Mouse (Mus musculus) hindbrain, embryonic 10.5 days (tissue): ENCODE results near the gene Foxn3. TPM values are rescaled to one million over a fixed set of nuclear protein-coding genes. Genes with fewer than 3 reads are reported as not detected.

Source experiments
- DNase-seq: peaks from one replicate; pipeline ENCODE4 v3.0.0-alpha.2; 2017; ENCODE audit warnings: low spot score
- H3K27ac ChIP-seq: fragments of 300-500 bp; sonication (generic); 2 replicates; pipeline ENCODE4 v1.5.1; 2016; ENCODE audit warnings: mild to moderate bottlenecking, moderate library complexity
- H3K27me3 ChIP-seq: fragments of 300-500 bp; sonication (generic); 2 replicates; pipeline ENCODE4 v1.6.1; 2016; ENCODE audit warnings: mild to moderate bottlenecking; ENCODE audit not compliant: poor library complexity, insufficient read depth, severe bottlenecking
- H3K36me3 ChIP-seq: fragments of 300-500 bp; sonication (generic); 2 replicates; pipeline ENCODE4 v1.6.1; 2016; ENCODE audit warnings: mild to moderate bottlenecking, moderate library complexity
- H3K4me1 ChIP-seq: fragments of 300-500 bp; sonication (generic); replicated peaks from 2 replicates; pipeline ENCODE4 v1.6.1; 2016; ENCODE audit warnings: mild to moderate bottlenecking
- H3K4me3 ChIP-seq: fragments of 300-500 bp; sonication (generic); 2 replicates; pipeline ENCODE4 v1.5.1; 2016; ENCODE audit warnings: mild to moderate bottlenecking, moderate library complexity
- H3K9me3 ChIP-seq: fragments of 300-500 bp; sonication (generic); 2 replicates; pipeline ENCODE4 v1.6.1; 2016; ENCODE audit warnings: mild to moderate bottlenecking, moderate library complexity
- WGBS: fragments of 180-500 bp; shearing (Covaris S2); methylation state at CpG from one replicate; pipeline ENCODE4 v1.1.7; 2016; 5-methylcytosine and 5-hydroxymethylcytosine counted together
- polyA plus RNA-seq: library from polyadenylated mRNA; unstranded; fragments of >200 nt; fragmentation: Nextera tagmentation; extraction: Ambion mirVana; gene quantifications from 2 replicates; pipeline ENCODE4 v1.2.1, GENCODE M21; 2016

Foxn3 gene
- polyA plus RNA-seq, 1 experiment from 2014 or later, result 56.3 TPM

GRCm38 (mm10) chr12:99243316-99243715, 320.1 kb downstream of the Foxn3 start:
- no peaks in the 10 kb centered on the region for H3K36me3 ChIP-seq
- no peak overlapping the region for H3K27ac ChIP-seq
- DNase-seq, result no peak
- H3K9me3 ChIP-seq, result no peaks in the 10 kb centered on the region
- WGBS, result 91% methylated on average over 1 of the region's 1 CpGs
- H3K27me3 ChIP-seq, result no peaks in the 10 kb centered on the region
- H3K4me3 ChIP-seq, result no peak overlapping the region
- peaks cover 17% of the 10 kb centered on the region for H3K4me1 ChIP-seq

DNA sequence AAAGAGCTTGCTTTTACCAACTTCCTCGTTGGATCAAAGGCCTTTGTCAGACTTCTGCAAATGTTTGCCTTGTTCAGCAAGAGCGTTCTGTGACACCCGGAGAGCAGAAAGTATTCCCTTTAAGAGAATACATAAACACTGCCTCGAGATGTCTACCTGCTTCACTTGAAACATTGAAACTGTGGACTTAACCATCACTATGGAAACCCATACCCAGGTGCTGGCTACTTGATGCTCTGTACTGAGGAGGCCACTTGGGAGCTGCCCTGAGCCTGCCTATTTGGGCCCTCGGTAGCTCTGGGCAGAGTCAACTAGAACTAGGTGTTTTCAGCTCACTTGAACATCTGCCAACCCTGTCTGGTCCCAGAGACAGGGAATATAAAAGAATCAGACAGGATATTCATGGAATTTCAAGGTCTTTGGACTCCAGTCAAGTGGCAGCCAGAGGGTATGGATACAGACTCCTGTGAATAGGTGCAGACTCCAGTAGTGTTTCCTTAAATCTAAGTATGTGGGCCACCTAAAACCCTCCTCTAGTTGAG, 323.1 kb downstream of the Foxn3 start:
- WGBS, result 78% methylated on average over 5 of the region's 5 CpGs
- no peaks in the 10 kb centered on the region for H3K36me3 ChIP-seq
- no peak overlapping the region for H3K27ac ChIP-seq

DNA sequence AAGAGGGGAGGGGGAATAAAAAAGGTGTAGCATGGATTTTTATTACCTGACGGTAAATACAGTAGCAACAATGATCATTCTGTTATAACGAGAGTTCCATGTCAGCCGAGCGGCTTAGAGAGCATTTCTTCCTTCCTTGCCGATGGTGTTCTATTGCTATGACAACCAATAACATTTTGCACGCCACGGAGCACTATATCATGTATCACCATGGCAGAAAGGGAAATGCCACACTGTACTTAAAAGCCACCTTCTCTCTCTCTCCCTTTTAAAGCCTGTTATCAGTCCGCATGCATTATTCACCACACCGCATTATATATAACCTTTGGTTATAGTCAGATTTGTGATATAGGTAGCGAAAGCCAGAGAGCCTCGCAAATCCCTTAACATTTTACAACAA, 323.6 kb downstream of the Foxn3 start:
- no peak for DNase-seq
- H3K27ac ChIP-seq, result no peak overlapping the region
- no peaks in the 10 kb centered on the region for H3K36me3 ChIP-seq
- H3K27me3 ChIP-seq, result no peaks in the 10 kb centered on the region
- H3K4me1 ChIP-seq, result peaks cover 22% of the 10 kb centered on the region
- no peaks in the 10 kb centered on the region for H3K9me3 ChIP-seq
- WGBS, result 92% methylated on average over 11 of the region's 11 CpGs
- no peak overlapping the region for H3K4me3 ChIP-seq

More for the DNA sequence above, 323.1 kb downstream of the Foxn3 start:
- Histone ChIP-seq H3K4me1 (peaks cover 18% of the 10 kb centered on the region), H3K9me3 (no peaks in the 10 kb centered on the region), H3K27me3 (no peaks in the 10 kb centered on the region), H3K4me3 (no peak overlapping the region)
- no peak for DNase-seq

GRCm38 (mm10) chr12:99237497-99237896, 325.9 kb downstream of the Foxn3 start:
- H3K36me3 ChIP-seq, result no peaks in the 10 kb centered on the region
- H3K27ac ChIP-seq, result no peak overlapping the region
- H3K27me3 ChIP-seq, result no peaks in the 10 kb centered on the region
- 91% methylated on average over 9 of the region's 9 CpGs for WGBS
- DNase-seq, result no peak
- peaks cover 39% of the 10 kb centered on the region for H3K4me1 ChIP-seq
- H3K9me3 ChIP-seq, result no peaks in the 10 kb centered on the region
- no peak overlapping the region for H3K4me3 ChIP-seq

- Histone ChIP-seq H3K36me3 (no peaks in the 10 kb centered on the region), H3K4me1 (peaks cover 63% of the 10 kb centered on the region), H3K9me3 (no peaks in the 10 kb centered on the region), H3K4me3 (no peak overlapping the region), H3K27ac (no peak overlapping the region), H3K27me3 (no peaks in the 10 kb centered on the region)
- WGBS, result 80% methylated on average over 6 of the region's 6 CpGs
- DNase-seq, result no peak
Measured at GRCm38 (mm10) chr12:99234346-99234745, 329.0 kb downstream of the Foxn3 start.

GRCm38 (mm10) chr12:99233386-99233785, 330.0 kb downstream of the Foxn3 start:
- Histone ChIP-seq H3K9me3 (no peaks in the 10 kb centered on the region), H3K4me1 (peaks cover 72% of the 10 kb centered on the region), H3K27me3 (no peaks in the 10 kb centered on the region), H3K36me3 (no peaks in the 10 kb centered on the region), H3K4me3 (no peak overlapping the region), H3K27ac (peak overlapping the region; percentile 62)
- DNase-seq, result no peak
- WGBS, result 55% methylated on average over 2 of the region's 2 CpGs

- H3K9me3 ChIP-seq, result no peaks in the 10 kb centered on the region
- WGBS, result 77% methylated on average over 9 of the region's 9 CpGs
- H3K36me3 ChIP-seq, result no peaks in the 10 kb centered on the region
- H3K4me1 ChIP-seq, result peaks cover 82% of the 10 kb centered on the region
- peak overlapping the region; percentile 70 for H3K27ac ChIP-seq
- DNase-seq, result no peak
- no peaks in the 10 kb centered on the region for H3K27me3 ChIP-seq
- H3K4me3 ChIP-seq, result no peak overlapping the region
Measured at GRCm38 (mm10) chr12:99232478-99232877, 330.9 kb downstream of the Foxn3 start.

DNA sequence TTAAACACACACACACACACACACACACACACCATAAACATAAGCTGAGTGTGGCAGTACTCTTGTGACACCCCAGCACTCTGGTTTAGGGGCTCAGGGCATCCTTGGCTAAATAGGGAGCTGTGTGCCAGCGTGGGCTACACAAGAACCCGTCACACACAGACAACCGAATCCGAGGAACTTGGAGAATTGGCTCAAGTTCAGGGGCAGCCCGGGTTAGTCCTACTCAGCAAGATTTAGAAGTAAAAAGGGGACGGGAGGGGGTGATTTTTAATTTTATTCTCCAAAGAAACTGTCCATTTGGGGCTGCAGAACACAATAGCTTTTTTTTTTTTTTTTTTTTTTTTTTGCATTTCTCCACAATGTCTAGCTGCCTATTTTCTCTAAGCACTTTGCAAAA, 332.1 kb downstream of the Foxn3 start:
- Histone ChIP-seq H3K36me3 (no peaks in the 10 kb centered on the region), H3K9me3 (no peaks in the 10 kb centered on the region), H3K27ac (peak overlapping the region; percentile 80), H3K27me3 (no peaks in the 10 kb centered on the region), H3K4me3 (no peak overlapping the region), H3K4me1 (peaks cover 93% of the 10 kb centered on the region)
- DNase-seq, result no peak
- 76% methylated on average over 6 of the region's 6 CpGs for WGBS

- H3K4me1 ChIP-seq, result peaks cover 93% of the 10 kb centered on the region
Measured at GRCm38 (mm10) chr12:99230783-99231048, 332.7 kb downstream of the Foxn3 start.

GRCm38 (mm10) chr12:99229973-99230782, 333.2 kb downstream of the Foxn3 start:
- Histone ChIP-seq H3K27ac (peak overlapping the region; percentile 80), H3K9me3 (no peaks in the 10 kb centered on the region), H3K36me3 (no peaks in the 10 kb centered on the region), H3K4me1 (peaks cover 94% of the 10 kb centered on the region), H3K4me3 (peak overlapping the region; percentile 25), H3K27me3 (0 out of 2 replicates have a peak, but pooled peaks cover 4% of the 10 kb centered on the region)
- peak; percentile 66 for DNase-seq
- WGBS, result 24% methylated on average over 17 of the region's 17 CpGs

More at GRCm38 (mm10) chr12:99230783-99231048, 332.7 kb downstream of the Foxn3 start:
- Histone ChIP-seq H3K27ac (peak overlapping the region; percentile 80), H3K4me3 (peak overlapping the region; percentile 25), H3K9me3 (no peaks in the 10 kb centered on the region), H3K36me3 (no peaks in the 10 kb centered on the region), H3K27me3 (no peaks in the 10 kb centered on the region)
- peak; percentile 39 for DNase-seq
- WGBS, result 20% methylated on average over 5 of the region's 5 CpGs

GRCm38 (mm10) chr12:99227313-99227952, 335.9 kb downstream of the Foxn3 start:
- Histone ChIP-seq H3K4me1 (peaks cover 100% of the 10 kb centered on the region), H3K36me3 (no peaks in the 10 kb centered on the region), H3K27ac (0 out of 2 replicates have a peak overlapping the region, but pooled peaks have one; percentile 26), H3K9me3 (no peaks in the 10 kb centered on the region), H3K27me3 (peaks cover 10% of the 10 kb centered on the region), H3K4me3 (no peak overlapping the region)
- WGBS, result 87% methylated on average over 6 of the region's 6 CpGs
- DNase-seq, result no peak

- Histone ChIP-seq H3K4me3 (no peak overlapping the region), H3K9me3 (no peaks in the 10 kb centered on the region), H3K36me3 (no peaks in the 10 kb centered on the region), H3K4me1 (peaks cover 100% of the 10 kb centered on the region), H3K27me3 (peaks cover 10% of the 10 kb centered on the region), H3K27ac (peak overlapping the region; percentile 67)
- 70% methylated on average over 13 of the region's 13 CpGs for WGBS
- DNase-seq, result no peak
Measured at GRCm38 (mm10) chr12:99224863-99225603, 338.3 kb downstream of the Foxn3 start.
